Mouse (Mus musculus): ENCODE results near the gene U90926.
"Not testable (repeated sequence)": the region's sequence is repeated elsewhere in the genome, so short reads cannot be mapped to it uniquely, and the experiment has no call there.

- peak; percentile 28; the same call in 1 of the 2 replicates for TF ChIP-seq CTCF (IDR thresholded peaks at IDR 0.05; ENCODE audit: low read depth, low read length)
- not testable (repeated sequence) for TF ChIP-seq POLR2A (IDR thresholded peaks at IDR 0.05; ENCODE audit: borderline replicate concordance, low read depth, low read length)
Observed at GRCm38 (mm10) chr5:92195716-92196115, 19.5 kb downstream of the U90926 start.

Measured in bone marrow macrophage, adult 2 months (primary cell).